Mouse (Mus musculus) natural killer cell, adult 2 months (primary cell): ENCODE data around the gene BC029722.

ENCODE experiments used
- DNase-seq, 2 experiments: peaks; one replicate each; pipeline ENCODE4 v3.0.0; 2022; ENCODE audit warnings: low spot score in 2 of 2

BC029722 gene

DNA sequence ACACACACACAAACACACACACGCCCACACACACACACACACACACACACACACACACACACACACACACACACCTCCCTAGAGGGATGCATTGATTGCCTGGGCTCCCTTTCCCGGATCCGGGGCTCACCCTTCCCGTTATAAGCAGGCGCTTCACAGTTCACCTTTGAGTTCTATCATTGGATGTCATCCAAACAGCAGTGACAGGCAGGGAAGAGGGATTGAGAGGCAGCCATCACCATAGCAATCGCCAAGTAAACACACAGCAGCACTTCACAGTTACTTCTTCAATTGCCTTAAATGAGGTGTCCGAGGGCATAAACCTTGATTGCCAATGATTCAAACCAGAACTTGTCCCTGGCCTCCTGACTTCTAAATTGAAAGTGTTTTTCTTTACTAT is 40.2 kb downstream of the BC029722 start:
- DNase-seq, result no peak

GRCm38 (mm10) chr2:155778004-155778403 is 41.2 kb downstream of the BC029722 start:
- no peak for DNase-seq

DNA sequence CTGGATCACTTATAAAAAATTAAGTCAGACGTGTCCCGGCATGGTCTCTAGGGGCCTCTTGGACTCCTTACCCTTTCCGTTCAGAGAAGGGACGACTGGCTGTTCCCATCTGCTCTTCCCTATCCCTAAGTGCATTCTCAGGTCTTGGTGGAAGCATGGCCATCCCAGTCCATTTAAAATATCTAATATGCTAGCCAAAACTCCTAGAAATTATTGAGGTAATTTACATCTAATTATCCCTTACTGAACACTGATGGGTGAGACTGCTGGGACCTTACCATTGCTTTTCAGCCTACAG is 41.6 kb downstream of the BC029722 start:
- no peak for DNase-seq

GRCm38 (mm10) chr2:155776824-155777687 is 42.2 kb downstream of the BC029722 start:
- DNase-seq, result no peak

DNA sequence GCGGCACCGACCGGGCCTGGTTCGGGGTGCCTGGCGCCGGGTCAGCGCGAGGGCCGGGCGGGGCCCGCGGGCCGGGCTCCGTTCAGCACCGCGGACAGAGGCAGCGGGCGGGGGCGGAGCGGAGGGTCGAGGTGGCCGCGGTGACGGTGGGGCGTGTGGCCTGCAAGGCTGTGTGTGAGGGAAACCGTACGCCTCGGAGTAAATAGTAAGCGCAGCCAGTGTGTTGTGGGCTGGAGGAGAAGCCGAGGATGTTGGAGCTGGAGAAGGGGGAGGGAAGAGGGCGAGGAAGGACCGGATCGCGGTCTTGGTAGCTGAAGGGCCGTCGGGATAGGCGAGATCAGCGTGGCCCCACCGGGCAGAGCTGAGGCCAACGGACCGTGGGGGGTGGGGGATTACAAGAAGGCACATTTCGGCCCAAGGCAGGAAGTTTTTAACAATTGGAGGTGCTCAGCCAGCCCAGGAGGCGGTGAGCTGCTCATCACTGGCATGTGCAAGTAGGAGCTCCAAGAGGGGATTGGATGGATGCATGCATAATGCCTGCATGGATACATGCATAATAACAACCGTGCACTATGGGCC is 43.5 kb downstream of the BC029722 start:
- DNase-seq, result peak in 1 of 2 experiments; percentile 31

- no peak for DNase-seq
Measured at GRCm38 (mm10) chr2:155774927-155775684, 44.1 kb downstream of the BC029722 start, which contains the start of gene Mmp24. Gene Mmp24 (plus strand): TSS chr2:155775342.

GRCm38 (mm10) chr2:155774261-155774926 is 44.8 kb downstream of the BC029722 start:
- DNase-seq, result no peak

DNA sequence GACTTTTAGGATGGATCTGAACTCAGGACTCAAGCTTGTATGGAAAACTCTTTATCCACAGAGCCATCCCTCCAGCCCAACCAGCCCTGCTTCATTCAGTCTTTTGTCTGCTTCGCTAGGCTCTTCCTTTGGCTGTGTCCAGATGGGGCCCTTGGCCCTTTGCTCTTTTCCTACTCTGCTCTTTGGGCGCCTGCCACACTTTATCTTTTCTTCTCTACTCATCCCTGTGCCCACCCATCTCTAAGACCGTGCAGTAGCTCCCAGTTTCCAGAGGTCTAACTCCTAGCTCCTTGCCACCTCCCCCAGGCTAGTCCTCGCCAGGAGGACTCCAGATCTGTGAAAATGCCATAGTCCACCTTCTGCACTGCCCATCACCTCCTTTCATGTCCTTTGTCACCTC is 45.6 kb downstream of the BC029722 start:
- DNase-seq, result no peak
